Mouse (Mus musculus): ENCODE data around the gene Fev. TPM values are rescaled to one million over a fixed set of nuclear protein-coding genes. Genes with fewer than 3 reads are reported as not detected.

Fev gene
- polyA plus RNA-seq (2015; fragmentation: Nextera tagmentation; extraction: Ambion mirVana) = 0.53 and 0.67 TPM in 2 replicates

- under 1% methylated on average over 40 of the region's 43 CpGs for WGBS
- Histone ChIP-seq H3K9ac (0 out of 2 replicates have a peak within 1 kb of the TSS, but pooled peaks have one; percentile 21), H3K36me3 (no peaks in the 10 kb centered on the region), H3K4me3 (replicated peaks) (peak within 1 kb of the TSS; percentile 39), H3K9me3 (replicated peaks) (no peaks in the 10 kb centered on the region), H3K4me1 (peaks cover 33% of the 10 kb centered on the region), H3K27me3 (peaks cover 96% of the 10 kb centered on the region), H3K27ac (no peak within 1 kb of the TSS), H3K4me2 (peak within 1 kb of the TSS; percentile 67)
- ATAC-seq (replicated peaks; ENCODE audit: low FRiP score) = no peak
Observed at GRCm38 (mm10) chr1:74885369-74886042, at the start of gene Fev. Fev (minus strand) TSS chr1:74885419.

- no peak for ATAC-seq (replicated peaks; ENCODE audit: low FRiP score)
- H3K4me3 ChIP-seq (replicated peaks) = no peak overlapping the region
- peaks cover 44% of the 10 kb centered on the region for H3K27me3 ChIP-seq
- WGBS = 74% methylated on average over 9 of the region's 9 CpGs
- no peak overlapping the region for H3K27ac ChIP-seq
- no peaks in the 10 kb centered on the region for H3K36me3 ChIP-seq
- no peak overlapping the region for H3K4me2 ChIP-seq
- H3K9me3 ChIP-seq (replicated peaks) = no peaks in the 10 kb centered on the region
- no peak overlapping the region for H3K9ac ChIP-seq
- no peaks in the 10 kb centered on the region for H3K4me1 ChIP-seq
Observed at GRCm38 (mm10) chr1:74927621-74928296, 42.5 kb upstream of the Fev start.

GRCm38 (mm10) chr1:74926721-74927120 is 41.5 kb upstream of the Fev start:
- 32% methylated on average over 6 of the region's 6 CpGs for WGBS
- ATAC-seq (replicated peaks; ENCODE audit: low FRiP score) = 0 out of 2 replicates have a peak, but pooled peaks have one; percentile 18
- H3K4me3 ChIP-seq (replicated peaks) = no peak overlapping the region

GRCm38 (mm10) chr1:74924464-74924863 is 39.2 kb upstream of the Fev start:
- Histone ChIP-seq H3K4me2 (no peak overlapping the region), H3K27ac (no peak overlapping the region), H3K27me3 (peaks cover 28% of the 10 kb centered on the region), H3K9ac (no peak overlapping the region), H3K4me3 (replicated peaks) (no peak overlapping the region), H3K36me3 (no peaks in the 10 kb centered on the region), H3K4me1 (no peaks in the 10 kb centered on the region), H3K9me3 (replicated peaks) (no peaks in the 10 kb centered on the region)
- no peak for ATAC-seq (replicated peaks; ENCODE audit: low FRiP score)
- 63% methylated on average over 4 of the region's 4 CpGs for WGBS

More at GRCm38 (mm10) chr1:74926721-74927120, 41.5 kb upstream of the Fev start:
- Histone ChIP-seq H3K9ac (no peak overlapping the region), H3K4me1 (no peaks in the 10 kb centered on the region), H3K36me3 (no peaks in the 10 kb centered on the region), H3K4me2 (no peak overlapping the region), H3K9me3 (replicated peaks) (no peaks in the 10 kb centered on the region), H3K27me3 (peaks cover 37% of the 10 kb centered on the region), H3K27ac (no peak overlapping the region)

- ATAC-seq (replicated peaks; ENCODE audit: low FRiP score) = no peak
- Histone ChIP-seq H3K4me1 (no peaks in the 10 kb centered on the region), H3K27ac (no peak overlapping the region), H3K4me3 (replicated peaks) (no peak overlapping the region), H3K9ac (no peak overlapping the region), H3K36me3 (no peaks in the 10 kb centered on the region), H3K9me3 (replicated peaks) (no peaks in the 10 kb centered on the region), H3K27me3 (peaks cover 32% of the 10 kb centered on the region; the same call in 1 of the 2 replicates), H3K4me2 (no peak overlapping the region)
- WGBS = 22% methylated on average over 13 of the region's 13 CpGs
Observed at GRCm38 (mm10) chr1:74915706-74916105, 30.5 kb upstream of the Fev start.

- WGBS = 23% methylated on average over 6 of the region's 6 CpGs
- ATAC-seq (replicated peaks; ENCODE audit: low FRiP score) = no peak
- Histone ChIP-seq H3K4me2 (no peak overlapping the region), H3K9me3 (replicated peaks) (no peaks in the 10 kb centered on the region), H3K9ac (no peak overlapping the region), H3K27me3 (peaks cover 94% of the 10 kb centered on the region), H3K4me1 (peaks cover 24% of the 10 kb centered on the region), H3K36me3 (no peaks in the 10 kb centered on the region), H3K27ac (no peak overlapping the region), H3K4me3 (replicated peaks) (no peak overlapping the region)
Observed at GRCm38 (mm10) chr1:74902191-74902590, 17.0 kb upstream of the Fev start.

GRCm38 (mm10) chr1:74901686-74902085 is 16.5 kb upstream of the Fev start:
- H3K9me3 ChIP-seq (replicated peaks) = no peaks in the 10 kb centered on the region
- H3K4me2 ChIP-seq = no peak overlapping the region
- 8% methylated on average over 3 of the region's 3 CpGs for WGBS
- H3K4me1 ChIP-seq = peaks cover 24% of the 10 kb centered on the region
- H3K4me3 ChIP-seq (replicated peaks) = no peak overlapping the region
- H3K9ac ChIP-seq = no peak overlapping the region
- H3K27me3 ChIP-seq = peaks cover 96% of the 10 kb centered on the region
- H3K36me3 ChIP-seq = no peaks in the 10 kb centered on the region
- ATAC-seq (replicated peaks; ENCODE audit: low FRiP score) = no peak
- no peak overlapping the region for H3K27ac ChIP-seq

- under 1% methylated on average over 64 of the region's 66 CpGs for WGBS
Observed at GRCm38 (mm10) chr1:74900341-74901285, 15.4 kb upstream of the Fev start.

GRCm38 (mm10) chr1:74898656-74899431 is 13.6 kb upstream of the Fev start:
- Histone ChIP-seq H3K9ac (no peak overlapping the region), H3K9me3 (replicated peaks) (no peaks in the 10 kb centered on the region), H3K36me3 (no peaks in the 10 kb centered on the region), H3K4me2 (no peak overlapping the region), H3K4me3 (replicated peaks) (no peak overlapping the region), H3K4me1 (peaks cover 24% of the 10 kb centered on the region), H3K27ac (no peak overlapping the region), H3K27me3 (peaks cover 100% of the 10 kb centered on the region)
- WGBS = 11% methylated on average over 7 of the region's 10 CpGs
- no peak for ATAC-seq (replicated peaks; ENCODE audit: low FRiP score)

More at GRCm38 (mm10) chr1:74900341-74901285, 15.4 kb upstream of the Fev start:
- Histone ChIP-seq H3K9me3 (replicated peaks) (no peaks in the 10 kb centered on the region), H3K27ac (no peak overlapping the region), H3K4me1 (peaks cover 24% of the 10 kb centered on the region), H3K4me2 (peak overlapping the region; percentile 67), H3K27me3 (peaks cover 98% of the 10 kb centered on the region), H3K9ac (no peak overlapping the region), H3K4me3 (replicated peaks) (peak overlapping the region; percentile 37), H3K36me3 (no peaks in the 10 kb centered on the region)
- ATAC-seq (replicated peaks; ENCODE audit: low FRiP score) = peak; percentile 48; the same call in 1 of the 2 replicates

- no peaks in the 10 kb centered on the region for H3K9me3 ChIP-seq (replicated peaks)
- no peak overlapping the region for H3K27ac ChIP-seq
- H3K4me3 ChIP-seq (replicated peaks) = no peak overlapping the region
- peaks cover 100% of the 10 kb centered on the region for H3K27me3 ChIP-seq
- H3K36me3 ChIP-seq = no peaks in the 10 kb centered on the region
- 3% methylated on average over 7 of the region's 7 CpGs for WGBS
- no peak for ATAC-seq (replicated peaks; ENCODE audit: low FRiP score)
- H3K4me1 ChIP-seq = peaks cover 29% of the 10 kb centered on the region
- no peak overlapping the region for H3K9ac ChIP-seq
- H3K4me2 ChIP-seq = no peak overlapping the region
Observed at GRCm38 (mm10) chr1:74897976-74898375, 12.8 kb upstream of the Fev start.

GRCm38 (mm10) chr1:74894966-74895365 is 9.7 kb upstream of the Fev start:
- no peak overlapping the region for H3K4me2 ChIP-seq
- 19% methylated on average over 4 of the region's 4 CpGs for WGBS
- H3K27me3 ChIP-seq = peaks cover 100% of the 10 kb centered on the region
- no peak overlapping the region for H3K27ac ChIP-seq
- ATAC-seq (replicated peaks; ENCODE audit: low FRiP score) = no peak
- H3K36me3 ChIP-seq = no peaks in the 10 kb centered on the region
- no peak overlapping the region for H3K4me3 ChIP-seq (replicated peaks)
- H3K9ac ChIP-seq = no peak overlapping the region
- H3K4me1 ChIP-seq = peaks cover 22% of the 10 kb centered on the region
- H3K9me3 ChIP-seq (replicated peaks) = no peaks in the 10 kb centered on the region

All from kidney, embryonic 15.5 days (tissue).